Mouse (Mus musculus) MEL (cell line): ENCODE data around the gene Kcng4. TPM values are rescaled to one million over a fixed set of nuclear protein-coding genes. Genes with fewer than 3 reads are reported as not detected.

Source experiments
- polyA plus RNA-seq, 2 experiments: library from polyadenylated mRNA; stranded (reverse) in 1 of 2; unstranded in 1 of 2; fragments of >175 nt in 1 of 2; fragments of >200 nt in 1 of 2; gene quantifications; 2 replicates each; pipeline versions ENCODE4 v1.2.1 to v1.2.4; 2012; ENCODE audit warnings: low replicate concordance in 2 of 2, low read depth in 1 of 2; ENCODE audit not compliant: insufficient read length in 2 of 2, insufficient read depth in 1 of 2, missing spikeins in 1 of 2
- total RNA-seq: library from RNA; depleted of rRNA; stranded (reverse); fragments of 300-350 nt; gene quantifications from 2 replicates; pipeline ENCODE4 v1.2.3, GENCODE M21; 2012; rRNA removed

The Kcng4 gene
- total and polyA plus RNA-seq, 3 experiments: not detected

Other genes starting within 250 kb of the Kcng4 start
- 5.8 and 7.2 TPM in 2 replicates for gene Mlycd, start 240.8 kb downstream of the Kcng4 start, total RNA-seq
- 10 to 100 TPM in 1 of 2 experiments, not detected in 1; 13.2 TPM for gene Mlycd, start 240.8 kb downstream of the Kcng4 start, polyA plus RNA-seq
- 0.08 TPM in 1 of 2 replicates, not detected in the other for gene Osgin1, start 201.6 kb downstream of the Kcng4 start, total RNA-seq
- gene Osgin1, start 201.6 kb downstream of the Kcng4 start, polyA plus RNA-seq: under 1 TPM in 1 of 2 experiments, not detected in 1; 0.84 TPM
- gene Necab2, start 189.0 kb downstream of the Kcng4 start, total RNA-seq: not detected in 2 replicates
- gene Necab2, start 189.0 kb downstream of the Kcng4 start, polyA plus RNA-seq: under 1 TPM in 1 of 2 experiments, not detected in 1; 0.06 TPM
- not detected in 2 replicates for gene Slc38a8, start 134.0 kb downstream of the Kcng4 start, total RNA-seq
- gene Slc38a8, start 134.0 kb downstream of the Kcng4 start, polyA plus RNA-seq: not detected
- 32.7 and 33.1 TPM in 2 replicates for gene Mbtps1, start 76.9 kb downstream of the Kcng4 start, total RNA-seq
- gene Mbtps1, start 76.9 kb downstream of the Kcng4 start, polyA plus RNA-seq: 10 to 100 TPM in 1 of 2 experiments, not detected in 1; 59.9 TPM
- gene Hsdl1, start 60.5 kb downstream of the Kcng4 start, total RNA-seq: 32.3 and 37.1 TPM in 2 replicates
- gene Hsdl1, start 60.5 kb downstream of the Kcng4 start, polyA plus RNA-seq: 10 to 100 TPM; 29.4 to 46.3 TPM
- gene Dnaaf1, start 60.4 kb downstream of the Kcng4 start, total RNA-seq: 0.36 and 0.54 TPM in 2 replicates
- gene Dnaaf1, start 60.4 kb downstream of the Kcng4 start, polyA plus RNA-seq: under 1 TPM in 1 of 2 experiments, not detected in 1; 0.19 TPM
- 21.2 and 28.8 TPM in 2 replicates for gene Taf1c, start 30.5 kb downstream of the Kcng4 start, total RNA-seq
- 10 to 100 TPM in 1 of 2 experiments, not detected in 1; 32.0 TPM for gene Taf1c, start 30.5 kb downstream of the Kcng4 start, polyA plus RNA-seq
- gene Adad2, start 22.9 kb downstream of the Kcng4 start, total RNA-seq: not detected in 2 replicates
- not detected for gene Adad2, start 22.9 kb downstream of the Kcng4 start, polyA plus RNA-seq
- gene Wfdc1, start 30.7 kb upstream of the Kcng4 start, total RNA-seq: not detected in 2 replicates
- gene Wfdc1, start 30.7 kb upstream of the Kcng4 start, polyA plus RNA-seq: not detected
- gene Atp2c2, start 64.3 kb upstream of the Kcng4 start, total RNA-seq: 0.27 and 0.33 TPM in 2 replicates
- gene Atp2c2, start 64.3 kb upstream of the Kcng4 start, polyA plus RNA-seq: under 1 TPM in 1 of 2 experiments, not detected in 1; 0.58 TPM
- gene Tldc1, start 142.7 kb upstream of the Kcng4 start, total RNA-seq: 13.4 and 16.4 TPM in 2 replicates
- gene Tldc1, start 142.7 kb upstream of the Kcng4 start, polyA plus RNA-seq: 10 to 100 TPM in 1 of 2 experiments, not detected in 1; 16.1 TPM
- gene Cotl1, start 204.9 kb upstream of the Kcng4 start, total RNA-seq: 60.5 and 70.3 TPM in 2 replicates
- gene Cotl1, start 204.9 kb upstream of the Kcng4 start, polyA plus RNA-seq: 100 to 1,000 TPM in 1 of 2 experiments, not detected in 1; 114 TPM
- gene Klhl36, start 226.6 kb upstream of the Kcng4 start, total RNA-seq: 4.5 and 4.6 TPM in 2 replicates
- 1 to 10 TPM in 1 of 2 experiments, not detected in 1; 6.6 TPM for gene Klhl36, start 226.6 kb upstream of the Kcng4 start, polyA plus RNA-seq